Mouse (Mus musculus) lung, embryonic 14.5 days (tissue): ENCODE measurements around the gene Rhox2b. TPM values are rescaled to one million over a fixed set of nuclear protein-coding genes. Genes with fewer than 3 reads are reported as not detected.
"Not testable (repeated sequence)": the region's sequence is repeated elsewhere in the genome, so short reads cannot be mapped to it uniquely, and the experiment has no call there.

ENCODE experiments used
- ATAC-seq: fragments of 200-750 bp; cut with Nextera tagmentation; 2 replicates; pipeline ENCODE4 v1.8.0; 2017; ENCODE audit warnings: mild to moderate bottlenecking, moderate TSS enrichment, moderate library complexity; ENCODE audit not compliant: insufficient read depth
- DNase-seq: peaks from one replicate; pipeline ENCODE4 v3.0.0-alpha.2; 2015
- H3K27ac ChIP-seq: fragments of 300-500 bp; sonication (generic); 2 replicates; pipeline ENCODE4 v1.5.1; 2014; ENCODE audit warnings: low read depth, mild to moderate bottlenecking, moderate library complexity
- H3K27me3 ChIP-seq: fragments of 300-500 bp; sonication (generic); 2 replicates; pipeline ENCODE4 v1.6.1; 2014; ENCODE audit warnings: low read length, control low read depth; ENCODE audit not compliant: insufficient read depth
- H3K36me3 ChIP-seq: fragments of 300-500 bp; sonication (generic); 2 replicates; pipeline ENCODE4 v1.6.1; 2014; ENCODE audit warnings: control low read depth; ENCODE audit not compliant: insufficient read depth
- H3K4me1 ChIP-seq: fragments of 300-500 bp; sonication (generic); 2 replicates; pipeline ENCODE4 v1.6.1; 2014; ENCODE audit warnings: antibody characterized with exemption, control low read depth; ENCODE audit not compliant: insufficient read depth
- H3K4me2 ChIP-seq: fragments of 300-500 bp; sonication (generic); 2 replicates; pipeline ENCODE4 v1.6.1; 2014; ENCODE audit warnings: mild to moderate bottlenecking
- H3K4me3 ChIP-seq: fragments of 300-500 bp; sonication (generic); 2 replicates; pipeline ENCODE4 v1.5.1; 2014; ENCODE audit warnings: low read depth, low read length
- H3K9ac ChIP-seq: fragments of 300-500 bp; sonication (generic); 2 replicates; pipeline ENCODE4 v1.6.1; 2014
- H3K9me3 ChIP-seq: fragments of 300-500 bp; sonication (generic); 2 replicates; pipeline ENCODE4 v1.6.1; 2016; ENCODE audit warnings: low read depth, low read length, control low read depth
- WGBS: fragments of 180-500 bp; shearing (Covaris S2); extraction: QIAGEN DNeasy Blood & Tissue Kit; methylation state at CpG from one replicate; pipeline ENCODE4 v1.1.7; 2014; 5-methylcytosine and 5-hydroxymethylcytosine counted together
- polyA plus RNA-seq: library from polyadenylated mRNA; unstranded; fragments of >200 nt; fragmentation: Nextera tagmentation; extraction: Ambion mirVana; gene quantifications from 2 replicates; pipeline ENCODE4 v1.2.1, GENCODE M21; 2014

Rhox2b gene
- not detected in 2 replicates for polyA plus RNA-seq

GRCm38 (mm10) chrX:37411767-37412166, at the start of gene Rhox2b:
Gene Rhox2b, plus strand, starts transcription at chrX:37412067.
- not testable (repeated sequence) for H3K27ac ChIP-seq, H3K4me1 ChIP-seq, H3K36me3 ChIP-seq, H3K27me3 ChIP-seq, H3K9ac ChIP-seq, H3K9me3 ChIP-seq, H3K4me3 ChIP-seq, DNase-seq, H3K4me2 ChIP-seq, ATAC-seq
- no CpG with 5 or more reads among the region's 9 CpGs for WGBS

DNA sequence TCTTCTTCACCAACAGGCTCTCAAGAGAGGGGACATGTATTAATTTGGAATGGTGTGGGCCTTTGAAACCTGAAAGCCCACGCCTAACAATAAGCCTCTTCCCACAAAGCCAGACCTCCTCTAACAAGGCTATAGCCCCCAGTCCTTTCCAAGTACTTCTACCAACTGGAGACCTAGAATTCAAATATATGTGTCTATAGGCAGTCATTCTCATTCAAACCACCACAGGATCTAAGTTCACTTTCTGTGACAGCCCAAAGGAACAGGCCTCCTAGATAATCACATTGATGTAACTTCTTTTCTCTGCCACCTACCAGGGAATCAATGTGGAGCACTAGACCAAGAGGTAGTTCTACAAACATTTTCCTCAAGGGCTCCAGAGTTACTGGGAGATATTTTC, 32.1 kb upstream of the Rhox2b start, which contains the start of gene Rhox3a2:
Rhox3a2 (plus strand) TSS at position 301 of the 400 bp plus-strand sequence.
- not testable (repeated sequence) for H3K27me3 ChIP-seq, H3K27ac ChIP-seq, ATAC-seq, H3K4me2 ChIP-seq, H3K4me3 ChIP-seq, H3K36me3 ChIP-seq, H3K9ac ChIP-seq, DNase-seq, H3K4me1 ChIP-seq, H3K9me3 ChIP-seq
- no CpG with 5 or more reads among the region's 1 CpGs for WGBS

GRCm38 (mm10) chrX:37390548-37390947, 21.3 kb upstream of the Rhox2b start, which contains the start of gene Rhox4a2:
Gene Rhox4a2, plus strand, starts transcription at chrX:37390848.
- not testable (repeated sequence) for H3K4me2 ChIP-seq, H3K27me3 ChIP-seq, DNase-seq, H3K9me3 ChIP-seq, H3K4me1 ChIP-seq, ATAC-seq, H3K36me3 ChIP-seq, H3K4me3 ChIP-seq, H3K9ac ChIP-seq, H3K27ac ChIP-seq
- WGBS = 84% methylated on average over 8 of the region's 16 CpGs

GRCm38 (mm10) chrX:37432194-37432593, 20.3 kb downstream of the Rhox2b start, which contains the start of gene Rhox4b:
Gene Rhox4b, plus strand, starts transcription at chrX:37432494.
- WGBS = 75% methylated on average over 14 of the region's 15 CpGs

DNA sequence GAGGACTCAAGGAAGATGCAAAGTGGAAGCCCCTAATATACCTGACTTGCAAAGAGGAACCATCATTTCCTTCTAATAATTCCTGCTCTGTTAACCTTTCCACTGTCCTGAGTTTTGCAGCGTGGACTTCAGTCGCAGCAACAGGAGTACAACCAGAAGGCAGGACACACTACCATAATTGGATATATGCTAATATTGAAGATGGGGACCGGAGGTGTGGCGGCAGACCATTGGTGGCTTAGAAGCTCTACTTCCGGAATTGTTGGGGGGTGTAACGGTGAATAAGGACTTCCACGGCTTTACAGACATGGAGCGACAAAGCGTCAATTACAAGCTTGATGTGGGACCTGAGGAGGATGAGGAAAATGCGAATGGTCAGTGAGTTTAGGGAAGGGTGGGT, 41.5 kb downstream of the Rhox2b start, which contains the start of gene Rhox2c:
Rhox2c (plus strand) TSS at position 301 of the 400 bp plus-strand sequence.
- H3K9me3 ChIP-seq, H3K36me3 ChIP-seq, H3K4me3 ChIP-seq, H3K27me3 ChIP-seq, H3K27ac ChIP-seq, DNase-seq, H3K4me2 ChIP-seq, H3K4me1 ChIP-seq, H3K9ac ChIP-seq, ATAC-seq: not testable (repeated sequence)
- 96% methylated on average over 7 of the region's 10 CpGs for WGBS

More at GRCm38 (mm10) chrX:37432194-37432593, 20.3 kb downstream of the Rhox2b start, which contains the start of gene Rhox4b:
- not testable (repeated sequence) for H3K27ac ChIP-seq, H3K9me3 ChIP-seq, H3K27me3 ChIP-seq, H3K9ac ChIP-seq, H3K4me2 ChIP-seq, H3K4me1 ChIP-seq, H3K36me3 ChIP-seq, H3K4me3 ChIP-seq, DNase-seq, ATAC-seq

GRCm38 (mm10) chrX:37458285-37458684, 46.4 kb downstream of the Rhox2b start, which contains the start of gene Rhox3c:
Gene Rhox3c, plus strand, starts transcription at chrX:37458585.
- not testable (repeated sequence) for H3K27ac ChIP-seq, DNase-seq, H3K27me3 ChIP-seq, H3K4me3 ChIP-seq, ATAC-seq, H3K4me1 ChIP-seq, H3K9me3 ChIP-seq, H3K4me2 ChIP-seq, H3K9ac ChIP-seq, H3K36me3 ChIP-seq
- 93% methylated on average over 3 of the region's 4 CpGs for WGBS

Other genes with a start within 250 kb of the Rhox2b start
- gene Akap14, start 243.2 kb upstream of the Rhox2b start, polyA plus RNA-seq = 0.09 TPM in 1 of 2 replicates, not detected in the other
- 387 and 422 TPM in 2 replicates for gene Ndufa1, start 220.9 kb upstream of the Rhox2b start, polyA plus RNA-seq
- gene Rnf113a1, start 220.8 kb upstream of the Rhox2b start, polyA plus RNA-seq = 9.2 and 11.0 TPM in 2 replicates
- gene Gm9, start 201.0 kb upstream of the Rhox2b start, polyA plus RNA-seq = not detected in 2 replicates
- not detected in 2 replicates for gene Rhox1, start 189.8 kb upstream of the Rhox2b start, polyA plus RNA-seq
- gene Rhox2a, start 167.1 kb upstream of the Rhox2b start, polyA plus RNA-seq = not detected in 2 replicates
- not detected in 2 replicates for gene Rhox3a, start 162.1 kb upstream of the Rhox2b start, polyA plus RNA-seq
- not detected in 2 replicates for gene Rhox4a, start 146.7 kb upstream of the Rhox2b start, polyA plus RNA-seq
- gene Rhox3a2, start 32.0 kb upstream of the Rhox2b start, polyA plus RNA-seq = not detected in 2 replicates
- gene Rhox4a2, start 21.2 kb upstream of the Rhox2b start, polyA plus RNA-seq = not detected in 2 replicates
- gene Rhox4b, start 20.4 kb downstream of the Rhox2b start, polyA plus RNA-seq = not detected in 2 replicates
- not detected in 2 replicates for gene Rhox2c, start 41.6 kb downstream of the Rhox2b start, polyA plus RNA-seq
- gene Rhox3c, start 46.5 kb downstream of the Rhox2b start, polyA plus RNA-seq = not detected in 2 replicates
- not detected in 2 replicates for gene Rhox4c, start 68.3 kb downstream of the Rhox2b start, polyA plus RNA-seq
- gene Rhox2d, start 81.4 kb downstream of the Rhox2b start, polyA plus RNA-seq = not detected in 2 replicates
- not detected in 2 replicates for gene Rhox4d, start 102.3 kb downstream of the Rhox2b start, polyA plus RNA-seq
- not detected in 2 replicates for gene Rhox2e, start 118.4 kb downstream of the Rhox2b start, polyA plus RNA-seq
- gene Rhox3e, start 130.0 kb downstream of the Rhox2b start, polyA plus RNA-seq = not detected in 2 replicates
- gene Rhox4e, start 145.3 kb downstream of the Rhox2b start, polyA plus RNA-seq = not detected in 2 replicates
- not detected in 2 replicates for gene Rhox2f, start 159.3 kb downstream of the Rhox2b start, polyA plus RNA-seq
- not detected in 2 replicates for gene Rhox3f, start 168.9 kb downstream of the Rhox2b start, polyA plus RNA-seq
- not detected in 2 replicates for gene Rhox4f, start 195.6 kb downstream of the Rhox2b start, polyA plus RNA-seq
- not detected in 2 replicates for gene Rhox3g, start 216.5 kb downstream of the Rhox2b start, polyA plus RNA-seq
- gene Rhox2g, start 231.4 kb downstream of the Rhox2b start, polyA plus RNA-seq = not detected in 2 replicates
- gene Rhox4g, start 239.3 kb downstream of the Rhox2b start, polyA plus RNA-seq = not detected in 2 replicates